Mouse (Mus musculus) erythroblast, embryonic 14.5 days (primary cell): Measurements from ENCODE around the gene Unc80.

Experiments used
- GATA1 ChIP-seq: IDR thresholded peaks from 2 replicates; pipeline ENCODE4 v1.6.1; 2012; ENCODE audit warnings: low read length, inconsistent platforms, mixed read lengths
- TAL1 ChIP-seq: IDR thresholded peaks from 3 replicates; pipeline ENCODE4 v1.6.1; 2012; ENCODE audit warnings: low read length, inconsistent platforms, mixed read lengths

DNA sequence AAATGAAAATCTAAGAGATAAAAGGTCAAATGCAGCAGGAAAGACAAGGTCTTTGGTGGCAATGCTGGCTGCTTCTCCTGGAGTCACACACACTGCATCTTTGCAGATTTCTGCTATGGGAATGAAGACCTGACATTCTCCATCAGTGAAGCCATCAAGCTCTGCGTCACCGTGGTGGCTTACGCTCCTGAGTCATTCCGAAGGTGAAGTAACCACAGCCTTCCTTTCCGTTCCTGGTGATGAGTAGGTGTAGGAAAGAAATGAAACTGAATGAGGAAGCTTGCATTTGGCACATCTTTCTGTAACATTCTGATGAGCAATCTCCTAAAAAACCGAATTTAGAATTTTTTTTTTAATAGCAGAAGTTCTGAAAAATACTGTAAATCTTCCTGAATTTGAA, 181.4 kb downstream of the Unc80 start:
- TF ChIP-seq TAL1 (no peak), GATA1 (no peak)
